Mouse (Mus musculus) embryonic fibroblast, embryonic 13.5 days (primary cell): ENCODE data around the gene Nr4a1.

Experiments
- CTCF ChIP-seq: IDR thresholded peaks from 2 replicates; pipeline ENCODE4 v1.5.1; 2011; ENCODE audit warnings: mild to moderate bottlenecking, control low read depth, low read length, moderate library complexity, borderline replicate concordance; ENCODE audit not compliant: insufficient read depth
- POLR2A ChIP-seq: IDR thresholded peaks from 2 replicates; pipeline ENCODE4 v1.6.1; 2011; ENCODE audit warnings: low read depth, mild to moderate bottlenecking, control low read depth, low read length, moderate library complexity

DNA sequence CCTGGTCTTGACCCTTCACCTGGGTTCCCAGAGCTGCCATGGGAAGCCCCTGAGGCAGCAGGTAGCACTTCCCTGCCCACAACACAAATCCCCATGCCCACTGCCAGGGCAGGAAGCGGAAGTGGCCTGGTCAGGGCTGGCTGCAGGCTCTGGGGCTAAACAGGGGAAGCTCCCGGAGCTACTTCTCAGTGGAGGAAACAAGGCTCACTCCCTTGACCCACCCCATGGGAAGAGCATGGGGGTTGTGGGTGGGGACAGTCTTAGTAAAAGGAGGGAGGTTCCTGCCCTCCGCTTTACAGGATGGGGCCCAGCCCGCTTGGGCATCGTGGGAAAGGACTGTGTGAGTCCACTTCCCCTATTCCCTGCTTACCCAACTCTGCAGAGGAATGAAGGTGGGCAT lies 8.4 kb downstream of the Nr4a1 start:
- TF ChIP-seq CTCF (no peak), POLR2A (no peak)
